Mouse (Mus musculus): Measurements from ENCODE around the gene Lsm7.

DNA sequence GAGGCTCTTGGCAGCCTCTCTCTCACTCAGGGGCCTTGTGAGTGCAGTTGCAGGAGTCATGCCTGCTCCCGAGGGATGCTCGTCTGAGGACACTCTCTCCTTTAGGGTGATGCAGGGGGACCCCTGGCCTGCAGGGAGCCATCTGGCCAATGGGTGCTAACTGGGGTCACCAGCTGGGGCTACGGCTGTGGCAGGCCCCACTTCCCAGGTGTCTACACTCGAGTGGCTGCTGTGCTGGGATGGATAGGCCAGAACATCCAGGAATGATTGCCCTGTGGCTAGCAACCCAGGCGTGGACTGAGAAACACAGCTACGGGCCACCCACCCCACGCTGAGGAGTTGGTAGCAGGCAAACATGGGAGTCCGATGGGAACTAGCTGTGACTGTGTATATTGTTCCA, 44.1 kb upstream of the Lsm7 start:
- no peak for TF ChIP-seq CTCF (IDR thresholded peaks at IDR 0.05; ENCODE audit: low read depth)
- TF ChIP-seq EP300 (IDR thresholded peaks at IDR 0.05; ENCODE audit: low read depth), result no peak
